11 mouse cellular contexts compared by ENCODE assay signal in the genomic region with DNA sequence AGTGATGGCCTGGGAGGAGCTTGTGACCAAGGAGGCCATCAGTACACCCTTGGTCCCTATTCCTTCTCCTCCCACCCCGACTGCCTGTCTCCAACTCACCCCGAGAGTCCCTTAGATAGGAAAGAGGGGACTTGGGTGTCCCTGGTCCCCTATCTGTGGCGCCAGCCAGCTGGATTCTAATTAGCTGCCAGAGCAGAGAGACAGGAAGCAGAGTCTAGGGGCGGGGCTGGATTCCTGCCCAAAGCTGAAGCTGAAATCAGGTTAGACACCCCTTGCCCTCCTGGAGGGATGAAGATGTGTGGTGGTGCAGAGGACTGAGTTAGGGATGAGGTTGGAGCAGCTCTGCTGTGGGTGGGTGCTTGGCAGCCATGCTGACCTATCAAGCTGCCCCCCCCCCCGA. TPM values are rescaled to one million over a fixed set of nuclear protein-coding genes. Genes with fewer than 3 reads are reported as not detected.
DNase-seq lines count a peak whose midpoint lies in the region; ATAC-seq lines count a peak whose summit lies in the region.
"Had no signal": no experiment of that assay in that cellular context is flagged by ENCODE, and none has a peak within 500 bp of the region (broad histone marks: within the 10 kb centered on the region; RNA-seq: fewer than 3 reads in every experiment).

No protein-coding gene starts in this region.

- ATAC-seq in hindbrain, embryonic 15.5 days (ENCODE audit: low FRiP score, low read depth), result peak; percentile 10; the same call in 1 of the 2 replicates
- ATAC-seq in hindbrain, embryonic 11.5 days (ENCODE audit: low FRiP score), result no peak
- ATAC-seq in megakaryocyte, adult 5-6 weeks (ENCODE audit: poor library complexity, severe bottlenecking), result no peak
- ATAC-seq in embryonic facial prominence, embryonic 15.5 days (ENCODE audit: insufficient number of reproducible peaks, low FRiP score, low TSS enrichment, low read depth), result peak; percentile 11; the same call in 1 of the 2 replicates

- no peak for DNase-seq in hindbrain, embryonic 11.5 days (ENCODE audit: low spot score)
- DNase-seq in lung, postnatal 14 days, result peak; percentile 36
- DNase-seq in right cerebral cortex, postnatal 25 days, result no peak
- DNase-seq: layer of hippocampus, postnatal 36 days had no signal

- no peak overlapping the region for H3K4me3 ChIP-seq in hindbrain, embryonic 15.5 days
- no peak overlapping the region for H3K4me3 ChIP-seq in hindbrain, embryonic 11.5 days (ENCODE audit: low read depth, low read length)
- H3K4me3 ChIP-seq in megakaryocyte, embryonic 14.5 days (replicated peaks), result peak overlapping the region; percentile 4
- H3K4me3 ChIP-seq in embryonic facial prominence, embryonic 15.5 days (replicated peaks), result no peak overlapping the region
- H3K4me3 ChIP-seq: neural tube, embryonic 15.5 days had no signal

- H3K9me3 ChIP-seq in hindbrain, embryonic 15.5 days, result no peaks in the 10 kb centered on the region
- no peaks in the 10 kb centered on the region for H3K9me3 ChIP-seq in hindbrain, embryonic 11.5 days (ENCODE audit: control insufficient read depth, low read length)
- no peaks in the 10 kb centered on the region for H3K9me3 ChIP-seq in megakaryocyte, embryonic 14.5 days
- H3K9me3 ChIP-seq in embryonic facial prominence, embryonic 15.5 days (replicated peaks), result no peaks in the 10 kb centered on the region
- H3K9me3 ChIP-seq: G1E; neural tube, embryonic 15.5 days had no signal

- peaks cover 23% of the 10 kb centered on the region for H3K4me1 ChIP-seq in hindbrain, embryonic 15.5 days (replicated peaks)
- no peaks in the 10 kb centered on the region for H3K4me1 ChIP-seq in hindbrain, embryonic 11.5 days (replicated peaks; ENCODE audit: control insufficient read depth, insufficient read depth, low read length)
- H3K4me1 ChIP-seq in megakaryocyte, embryonic 14.5 days, result peaks cover 72% of the 10 kb centered on the region
- peaks cover 42% of the 10 kb centered on the region for H3K4me1 ChIP-seq in embryonic facial prominence, embryonic 15.5 days

- H3K36me3 ChIP-seq in hindbrain, embryonic 15.5 days, result peaks cover 8% of the 10 kb centered on the region
- no peaks in the 10 kb centered on the region for H3K36me3 ChIP-seq in hindbrain, embryonic 11.5 days (ENCODE audit: control insufficient read depth, insufficient read depth, low read length)
- H3K36me3 ChIP-seq in megakaryocyte, embryonic 14.5 days (replicated peaks; ENCODE audit: low read length), result peaks cover 8% of the 10 kb centered on the region
- H3K36me3 ChIP-seq in embryonic facial prominence, embryonic 15.5 days, result peaks cover 28% of the 10 kb centered on the region

- H3K27ac ChIP-seq in hindbrain, embryonic 15.5 days (replicated peaks), result no peak overlapping the region
- no peak overlapping the region for H3K27ac ChIP-seq in hindbrain, embryonic 11.5 days (ENCODE audit: low read depth, low read length)
- H3K27ac ChIP-seq in embryonic facial prominence, embryonic 15.5 days (replicated peaks), result no peak overlapping the region
- H3K27ac ChIP-seq: macrophage; neural tube, embryonic 15.5 days had no signal

- 63% methylated on average over 5 of the region's 5 CpGs for WGBS in hindbrain, embryonic 15.5 days
- 77% methylated on average over 5 of the region's 5 CpGs for WGBS in hindbrain, embryonic 11.5 days
- 41% methylated on average over 5 of the region's 5 CpGs for WGBS in embryonic facial prominence, embryonic 15.5 days

- no peaks in the 10 kb centered on the region for H3K27me3 ChIP-seq in hindbrain, embryonic 15.5 days
- no peaks in the 10 kb centered on the region for H3K27me3 ChIP-seq in hindbrain, embryonic 11.5 days (ENCODE audit: control insufficient read depth, insufficient read depth, low read length)
- no peaks in the 10 kb centered on the region for H3K27me3 ChIP-seq in megakaryocyte, embryonic 14.5 days (replicated peaks)
- no peaks in the 10 kb centered on the region for H3K27me3 ChIP-seq in embryonic facial prominence, embryonic 15.5 days
- H3K27me3 ChIP-seq: neural tube, embryonic 15.5 days had no signal

- no peak overlapping the region for H3K9ac ChIP-seq in hindbrain, embryonic 15.5 days
- no peak overlapping the region for H3K9ac ChIP-seq in hindbrain, embryonic 11.5 days (ENCODE audit: low read depth, low read length)
- H3K9ac ChIP-seq in embryonic facial prominence, embryonic 15.5 days, result no peak overlapping the region
- H3K9ac ChIP-seq: neural tube, embryonic 15.5 days had no signal

- H3K4me2 ChIP-seq in hindbrain, embryonic 15.5 days, result no peak overlapping the region
- H3K4me2 ChIP-seq in hindbrain, embryonic 11.5 days (replicated peaks; ENCODE audit: low read depth, low read length), result no peak overlapping the region
- no peak overlapping the region for H3K4me2 ChIP-seq in embryonic facial prominence, embryonic 15.5 days (replicated peaks)
- H3K4me2 ChIP-seq: neural tube, embryonic 15.5 days had no signal

RNA-seq across cellular contexts. Expression of a gene that starts 15.0 kb away (rescaled TPM):
- polyA plus RNA-seq in hindbrain, embryonic 15.5 days (2015; fragmentation: Nextera tagmentation; extraction: Ambion mirVana), result 56.8 and 62.0 TPM in 2 replicates
- 19.9 and 23.7 TPM in 2 replicates for polyA plus RNA-seq in hindbrain, embryonic 11.5 days (2014; fragmentation: Nextera tagmentation; extraction: Ambion mirVana)
- 6.8 and 10.5 TPM in 2 replicates for polyA plus RNA-seq in megakaryocyte, embryonic 14.5 days (2012; ENCODE audit: insufficient read depth, low replicate concordance)
- total RNA-seq in megakaryocyte, adult 5-6 weeks (2015), result 2.4 and 3.6 TPM in 2 replicates
- total RNA-seq in megakaryocyte, adult 5-6 weeks (2017), result 1.7 TPM in 2 replicates
- polyA plus RNA-seq in embryonic facial prominence, embryonic 15.5 days (2015; fragmentation: Nextera tagmentation; extraction: Ambion mirVana), result 22.8 and 23.2 TPM in 2 replicates

RNA-seq across cellular contexts. Expression of a gene that starts 40.1 kb away (rescaled TPM):
- polyA plus RNA-seq in hindbrain, embryonic 15.5 days (2015; fragmentation: Nextera tagmentation; extraction: Ambion mirVana), result 1.1 TPM in 2 replicates
- polyA plus RNA-seq in hindbrain, embryonic 11.5 days (2014; fragmentation: Nextera tagmentation; extraction: Ambion mirVana), result 0.93 and 1.2 TPM in 2 replicates
- polyA plus RNA-seq in megakaryocyte, embryonic 14.5 days (2012; ENCODE audit: insufficient read depth, low replicate concordance), result not detected in 2 replicates
- 0.09 and 0.31 TPM in 2 replicates for total RNA-seq in megakaryocyte, adult 5-6 weeks (2015)
- 0.40 and 0.94 TPM in 2 replicates for total RNA-seq in megakaryocyte, adult 5-6 weeks (2017)
- polyA plus RNA-seq in embryonic facial prominence, embryonic 15.5 days (2015; fragmentation: Nextera tagmentation; extraction: Ambion mirVana), result 0.45 and 0.60 TPM in 2 replicates

RNA-seq across cellular contexts. Expression of a gene that starts 40.4 kb away (rescaled TPM):
- 12.8 and 14.7 TPM in 2 replicates for polyA plus RNA-seq in hindbrain, embryonic 15.5 days (2015; fragmentation: Nextera tagmentation; extraction: Ambion mirVana)
- polyA plus RNA-seq in hindbrain, embryonic 11.5 days (2014; fragmentation: Nextera tagmentation; extraction: Ambion mirVana), result 79.5 and 80.6 TPM in 2 replicates
- 38.1 and 95.4 TPM in 2 replicates for polyA plus RNA-seq in megakaryocyte, embryonic 14.5 days (2012; ENCODE audit: insufficient read depth, low replicate concordance)
- total RNA-seq in megakaryocyte, adult 5-6 weeks (2015), result 87.3 and 95.0 TPM in 2 replicates
- total RNA-seq in megakaryocyte, adult 5-6 weeks (2017), result 68.5 and 71.1 TPM in 2 replicates
- polyA plus RNA-seq in embryonic facial prominence, embryonic 15.5 days (2015; fragmentation: Nextera tagmentation; extraction: Ambion mirVana), result 56.8 and 57.2 TPM in 2 replicates

RNA-seq across cellular contexts. Expression of a gene that starts 57.9 kb away (rescaled TPM):
- polyA plus RNA-seq in hindbrain, embryonic 15.5 days (2015; fragmentation: Nextera tagmentation; extraction: Ambion mirVana), result 241 and 250 TPM in 2 replicates
- 139 TPM in 2 replicates for polyA plus RNA-seq in hindbrain, embryonic 11.5 days (2014; fragmentation: Nextera tagmentation; extraction: Ambion mirVana)
- 25.3 and 30.8 TPM in 2 replicates for polyA plus RNA-seq in megakaryocyte, embryonic 14.5 days (2012; ENCODE audit: insufficient read depth, low replicate concordance)
- total RNA-seq in megakaryocyte, adult 5-6 weeks (2015), result 19.6 and 21.6 TPM in 2 replicates
- 17.7 and 17.9 TPM in 2 replicates for total RNA-seq in megakaryocyte, adult 5-6 weeks (2017)
- polyA plus RNA-seq in embryonic facial prominence, embryonic 15.5 days (2015; fragmentation: Nextera tagmentation; extraction: Ambion mirVana), result 199 and 217 TPM in 2 replicates

Comparison
In these comparisons a context has a peak if more than half of its experiments do, and no peak if none do; other contexts are left out.
1. ATAC-seq: peak in hindbrain, embryonic 15.5 days (single experiment) and embryonic facial prominence, embryonic 15.5 days (single experiment); none in hindbrain, embryonic 11.5 days (single experiment) and megakaryocyte, adult 5-6 weeks (single experiment).